Mouse (Mus musculus) heart, embryonic 11.5 days (tissue): ENCODE measurements around the gene Cdk10. TPM values are rescaled to one million over a fixed set of nuclear protein-coding genes. Genes with fewer than 3 reads are reported as not detected.
"Not testable (repeated sequence)": the region's sequence is repeated elsewhere in the genome, so short reads cannot be mapped to it uniquely, and the experiment has no call there.

Experiments
- ATAC-seq: fragments of 200-750 bp; cut with Nextera tagmentation; replicated peaks from 2 replicates; pipeline ENCODE4 v1.8.0; 2017; ENCODE audit warnings: moderate library complexity; ENCODE audit not compliant: insufficient number of reproducible peaks, low FRiP score, low TSS enrichment
- H3K27ac ChIP-seq: fragments of 300-500 bp; sonication (generic); 2 replicates; pipeline ENCODE4 v1.5.1; 2014; ENCODE audit warnings: mild to moderate bottlenecking, low read depth, low read length
- H3K27me3 ChIP-seq: fragments of 300-500 bp; sonication (generic); 2 replicates; pipeline ENCODE4 v1.6.1; 2014; ENCODE audit warnings: mild to moderate bottlenecking, low read length, mixed read lengths; ENCODE audit not compliant: control insufficient read depth, insufficient read depth
- H3K36me3 ChIP-seq: fragments of 300-500 bp; sonication (generic); 2 replicates; pipeline ENCODE4 v1.6.1; 2014; ENCODE audit warnings: mild to moderate bottlenecking, low read length, moderate library complexity, mixed read lengths; ENCODE audit not compliant: control insufficient read depth, insufficient read depth
- H3K4me1 ChIP-seq: fragments of 300-500 bp; sonication (generic); 2 replicates; pipeline ENCODE4 v1.6.1; 2014; ENCODE audit warnings: low read length; ENCODE audit not compliant: control insufficient read depth, insufficient read depth
- H3K4me2 ChIP-seq: fragments of 300-500 bp; sonication (generic); 2 replicates; pipeline ENCODE4 v1.6.1; 2014; ENCODE audit warnings: mild to moderate bottlenecking, moderate library complexity
- H3K4me3 ChIP-seq: fragments of 300-500 bp; sonication (generic); 2 replicates; pipeline ENCODE4 v1.5.1; 2014; ENCODE audit warnings: low read depth, low read length
- H3K9ac ChIP-seq: fragments of 300-500 bp; sonication (generic); 2 replicates; pipeline ENCODE4 v1.6.1; 2014; ENCODE audit warnings: mild to moderate bottlenecking, low read depth, low read length, moderate library complexity
- H3K9me3 ChIP-seq: fragments of 300-500 bp; sonication (generic); replicated peaks from 2 replicates; pipeline ENCODE4 v1.6.1; 2016; ENCODE audit warnings: low read length; ENCODE audit not compliant: control insufficient read depth
- WGBS: fragments of 180-500 bp; shearing (Covaris S2); extraction: QIAGEN DNeasy Blood & Tissue Kit; methylation state at CpG from one replicate; pipeline ENCODE4 v1.1.7; 2014; ENCODE audit not compliant: insufficient replicate concordance; 5-methylcytosine and 5-hydroxymethylcytosine counted together
- polyA plus RNA-seq: library from polyadenylated mRNA; unstranded; fragments of >200 nt; fragmentation: Nextera tagmentation; extraction: Ambion mirVana; gene quantifications from 2 replicates; pipeline ENCODE4 v1.2.1, GENCODE M21; 2014

Gene Cdk10
- polyA plus RNA-seq, 1 experiment from 2014 or later, result 24.2 TPM

DNA sequence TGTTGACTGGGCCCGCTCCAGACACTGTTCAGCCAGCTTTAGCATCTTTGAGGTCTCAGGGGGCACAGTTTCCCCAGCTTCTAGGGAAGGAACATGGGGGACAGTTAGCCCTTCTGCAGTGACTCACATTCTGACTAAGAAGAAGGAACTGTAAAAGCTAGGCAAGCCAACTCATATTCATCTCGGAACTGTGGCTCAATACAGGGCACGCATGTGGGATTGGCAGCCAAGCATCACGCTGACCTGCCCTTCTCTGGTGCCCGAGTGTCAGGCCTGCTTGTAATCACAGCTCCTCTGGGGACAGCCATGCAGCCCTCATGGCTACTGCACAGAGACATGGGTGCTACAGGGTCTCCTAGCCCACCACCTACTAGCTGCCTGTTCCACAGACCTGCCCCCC, 26.3 kb downstream of the Cdk10 start:
- Histone ChIP-seq H3K4me1 (peaks cover 24% of the 10 kb centered on the region), H3K9ac (no peak overlapping the region), H3K36me3 (peaks cover 27% of the 10 kb centered on the region), H3K9me3 (no peaks in the 10 kb centered on the region), H3K4me3 (no peak overlapping the region), H3K27me3 (no peaks in the 10 kb centered on the region), H3K27ac (no peak overlapping the region), H3K4me2 (no peak overlapping the region)
- ATAC-seq, result no peak
- 86% methylated on average over 5 of the region's 5 CpGs for WGBS

DNA sequence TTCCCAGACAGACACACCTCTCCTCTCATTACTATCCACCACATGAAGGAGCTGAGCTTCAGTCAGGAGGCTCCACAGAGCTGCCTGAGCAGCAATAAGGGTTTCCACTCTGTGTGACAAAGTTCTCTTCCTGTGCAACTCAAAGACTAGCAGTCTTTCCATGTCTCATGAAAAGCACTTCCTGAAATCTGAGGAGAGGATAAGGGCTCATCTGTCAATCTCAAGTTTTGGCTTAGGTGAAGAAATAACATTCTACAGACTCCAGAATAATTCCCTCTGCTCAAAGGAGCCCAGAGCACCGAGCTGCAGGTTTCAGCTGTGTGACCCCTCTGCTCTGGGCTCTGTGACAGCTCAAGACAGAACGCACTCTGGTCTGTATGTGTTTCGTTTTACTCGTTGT, 28.3 kb downstream of the Cdk10 start:
- peak overlapping the region; percentile 97 for H3K4me2 ChIP-seq
- ATAC-seq, result no peak
- peak overlapping the region; percentile 99 for H3K4me3 ChIP-seq
- 50% methylated on average over 4 of the region's 4 CpGs for WGBS
- H3K27me3 ChIP-seq, result no peaks in the 10 kb centered on the region
- peak overlapping the region; percentile 97 for H3K9ac ChIP-seq
- 0 out of 2 replicates have a peak overlapping the region, but pooled peaks have one; percentile 10 for H3K27ac ChIP-seq
- peaks cover 24% of the 10 kb centered on the region for H3K4me1 ChIP-seq
- H3K36me3 ChIP-seq, result peaks cover 26% of the 10 kb centered on the region
- H3K9me3 ChIP-seq, result no peaks in the 10 kb centered on the region

DNA sequence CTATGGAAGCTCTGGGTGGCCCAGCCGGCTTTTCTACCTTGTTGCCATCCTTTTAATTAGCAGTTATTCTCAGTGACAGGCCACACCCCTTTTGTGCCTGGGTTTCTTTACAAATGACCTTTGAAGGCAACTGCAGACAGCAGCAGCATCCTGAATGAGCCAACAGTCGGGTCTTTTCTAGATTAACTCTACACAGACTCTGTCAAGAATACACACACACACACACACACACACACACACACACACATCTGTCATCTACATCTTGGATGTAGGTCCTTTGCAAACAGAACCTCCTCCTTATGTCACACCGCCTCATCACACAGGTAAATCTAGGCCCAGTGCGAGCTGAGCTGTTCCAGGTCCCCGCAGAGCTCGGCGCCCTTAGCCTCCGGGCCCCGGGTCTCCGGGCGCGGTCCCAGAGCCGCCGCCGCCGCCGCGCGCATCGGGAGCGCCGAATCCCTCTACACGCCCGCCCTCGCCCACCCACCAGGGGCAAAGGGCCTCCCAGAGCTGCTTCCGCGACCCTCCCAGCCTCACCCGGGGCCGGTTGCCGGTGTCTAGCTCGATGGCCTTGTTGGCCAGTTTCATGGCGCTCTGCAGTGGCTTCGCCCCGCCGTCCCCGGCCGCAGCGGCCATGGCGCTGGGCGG, 28.9 kb downstream of the Cdk10 start:
- Histone ChIP-seq H3K9ac (peak overlapping the region; percentile 97), H3K4me1 (peaks cover 24% of the 10 kb centered on the region), H3K4me3 (peak overlapping the region; percentile 99), H3K27me3 (no peaks in the 10 kb centered on the region), H3K27ac (peak overlapping the region; percentile 87), H3K9me3 (no peaks in the 10 kb centered on the region), H3K36me3 (peaks cover 25% of the 10 kb centered on the region), H3K4me2 (peak overlapping the region; percentile 97)
- under 1% methylated on average over 40 of the region's 40 CpGs for WGBS
- ATAC-seq, result 0 out of 2 replicates have a peak, but pooled peaks have one; percentile 5

DNA sequence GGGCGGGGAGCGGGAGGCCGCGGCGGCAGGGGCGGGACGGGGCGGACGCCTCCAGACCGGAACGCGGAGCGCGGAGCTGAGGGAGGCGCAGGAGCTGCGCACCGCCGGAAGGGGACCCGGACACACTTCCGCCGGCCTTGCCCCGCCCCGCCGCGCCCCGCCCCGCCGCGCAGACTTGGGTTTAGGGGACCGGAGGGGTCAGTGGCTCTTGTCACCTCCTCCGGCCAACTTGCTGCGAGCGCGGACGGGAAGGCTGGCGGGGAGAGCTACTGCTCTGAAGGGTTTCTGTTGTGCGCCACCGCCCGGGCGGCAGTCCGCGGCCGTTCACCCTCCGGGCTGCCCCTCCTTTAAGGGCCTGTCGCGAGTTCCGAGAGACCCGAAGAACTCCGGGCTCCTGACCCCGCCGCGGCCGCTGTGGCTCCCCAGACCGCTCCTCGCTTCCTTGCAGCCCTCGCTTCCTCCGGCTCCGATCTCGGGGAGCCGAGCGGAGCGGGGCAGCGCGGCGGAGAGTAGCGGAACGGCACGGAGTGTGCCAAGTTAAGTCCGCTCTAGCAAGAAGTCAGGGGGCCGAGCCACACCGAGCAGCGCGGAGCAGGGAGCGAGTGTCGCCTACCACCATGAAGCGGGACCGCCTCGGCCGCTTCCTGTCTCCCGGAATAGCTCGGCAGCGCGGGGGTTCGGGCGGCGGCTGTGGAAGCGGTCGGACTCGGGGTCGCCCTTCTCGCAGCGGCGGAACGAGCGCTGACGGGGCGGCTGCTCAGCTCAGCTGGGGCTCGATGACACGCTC, 29.6 kb downstream of the Cdk10 start, which contains the start of the genes Zfp276 and Vps9d1:
Gene Zfp276 (plus strand): TSS at position 97 of the 787 bp plus-strand sequence.
Gene Vps9d1 (minus strand): TSS at position 250 of the 787 bp plus-strand sequence.
- peak within 1 kb of the TSS; percentile 87 for H3K27ac ChIP-seq
- ATAC-seq, result peak; percentile 93
- H3K9me3 ChIP-seq, result no peaks in the 10 kb centered on the region
- peak within 1 kb of the TSS; percentile 99 for H3K4me3 ChIP-seq
- peak within 1 kb of the TSS; percentile 97 for H3K4me2 ChIP-seq
- WGBS, result under 1% methylated on average over 89 of the region's 99 CpGs
- peak within 1 kb of the TSS; percentile 97 for H3K9ac ChIP-seq
- peaks cover 28% of the 10 kb centered on the region for H3K36me3 ChIP-seq
- peaks cover 24% of the 10 kb centered on the region for H3K4me1 ChIP-seq
- H3K27me3 ChIP-seq, result no peaks in the 10 kb centered on the region

DNA sequence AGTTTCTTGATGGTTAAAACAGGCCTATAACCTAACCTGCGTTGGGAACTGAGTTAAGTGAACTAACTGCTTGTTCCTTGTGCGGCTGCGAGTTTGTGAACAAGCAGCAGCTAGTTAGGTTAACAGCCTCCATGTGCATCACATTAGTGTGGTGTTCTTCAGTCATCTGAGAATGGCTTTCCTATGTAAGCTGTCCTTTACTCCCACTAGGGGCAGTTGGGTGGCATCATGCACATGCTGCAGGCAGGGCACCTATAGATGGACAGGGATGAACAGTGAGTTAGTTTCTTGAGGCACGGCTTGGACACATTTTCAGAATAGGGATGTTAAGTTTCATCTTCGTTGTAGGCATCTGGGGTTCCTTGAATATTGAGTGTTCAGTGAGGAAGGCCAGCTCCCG, 30.5 kb downstream of the Cdk10 start:
- Histone ChIP-seq H3K27ac (no peak overlapping the region), H3K4me3 (peak overlapping the region; percentile 99)

DNA sequence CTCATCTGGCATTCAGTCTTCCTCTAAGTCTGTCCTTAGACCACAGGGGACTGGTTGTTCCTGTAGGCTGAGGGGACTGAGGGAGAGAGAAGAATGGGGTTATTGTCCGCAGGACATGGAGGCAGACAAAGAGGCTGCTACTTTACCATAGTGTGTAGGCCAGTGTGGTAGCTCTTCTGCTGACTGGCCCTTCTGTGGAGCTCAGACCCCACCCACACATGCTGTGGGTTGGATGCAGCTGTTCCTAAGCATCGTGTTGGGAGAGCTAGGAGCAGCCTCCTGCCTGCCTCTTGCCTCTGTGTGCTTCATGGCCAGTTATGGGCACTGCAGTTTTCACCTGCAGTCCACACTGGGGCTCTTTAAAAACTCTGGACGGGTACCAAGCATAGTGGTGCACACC, 32.5 kb downstream of the Cdk10 start:
- WGBS, result 79% methylated on average over 3 of the region's 3 CpGs
- H3K9me3 ChIP-seq, result no peaks in the 10 kb centered on the region
- H3K27me3 ChIP-seq, result no peaks in the 10 kb centered on the region
- H3K4me1 ChIP-seq, result peaks cover 24% of the 10 kb centered on the region
- H3K36me3 ChIP-seq, result peaks cover 24% of the 10 kb centered on the region
- H3K4me3 ChIP-seq, result no peak overlapping the region
- H3K4me2 ChIP-seq, result no peak overlapping the region
- ATAC-seq, result no peak
- H3K9ac ChIP-seq, result no peak overlapping the region
- no peak overlapping the region for H3K27ac ChIP-seq

More for the DNA sequence above, 30.5 kb downstream of the Cdk10 start:
- no peaks in the 10 kb centered on the region for H3K27me3 ChIP-seq
- no peak for ATAC-seq
- H3K4me2 ChIP-seq, result peak overlapping the region; percentile 97
- peaks cover 24% of the 10 kb centered on the region for H3K4me1 ChIP-seq
- 69% methylated on average over 6 of the region's 6 CpGs for WGBS
- peak overlapping the region; percentile 97 for H3K9ac ChIP-seq
- peaks cover 27% of the 10 kb centered on the region for H3K36me3 ChIP-seq
- no peaks in the 10 kb centered on the region for H3K9me3 ChIP-seq

DNA sequence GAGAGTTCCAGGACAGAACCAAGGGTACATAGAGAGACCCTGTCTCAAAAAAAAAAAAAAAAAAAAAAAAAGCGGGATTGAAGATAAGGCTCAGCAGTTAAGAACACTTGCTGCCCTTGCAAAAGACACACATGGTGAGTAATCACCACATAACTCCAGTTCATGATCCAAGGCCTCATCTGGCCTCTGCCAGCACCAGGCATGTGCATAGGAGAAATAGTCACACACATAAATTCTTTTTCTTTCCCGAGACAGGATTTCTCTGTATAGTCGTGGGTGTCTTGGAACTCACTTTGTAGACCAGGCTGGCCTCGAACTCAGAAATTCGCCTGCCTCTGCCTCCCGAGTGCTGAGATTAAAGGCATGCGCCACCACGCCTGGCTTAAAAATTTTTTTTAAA, 33.0 kb downstream of the Cdk10 start:
- not testable (repeated sequence) for H3K9ac ChIP-seq, ATAC-seq, H3K27ac ChIP-seq, H3K4me3 ChIP-seq, H3K9me3 ChIP-seq, H3K4me2 ChIP-seq, H3K27me3 ChIP-seq
- peaks cover 21% of the 10 kb centered on the region for H3K4me1 ChIP-seq
- WGBS, result 88% methylated on average over 8 of the region's 8 CpGs
- peaks cover 24% of the 10 kb centered on the region for H3K36me3 ChIP-seq

DNA sequence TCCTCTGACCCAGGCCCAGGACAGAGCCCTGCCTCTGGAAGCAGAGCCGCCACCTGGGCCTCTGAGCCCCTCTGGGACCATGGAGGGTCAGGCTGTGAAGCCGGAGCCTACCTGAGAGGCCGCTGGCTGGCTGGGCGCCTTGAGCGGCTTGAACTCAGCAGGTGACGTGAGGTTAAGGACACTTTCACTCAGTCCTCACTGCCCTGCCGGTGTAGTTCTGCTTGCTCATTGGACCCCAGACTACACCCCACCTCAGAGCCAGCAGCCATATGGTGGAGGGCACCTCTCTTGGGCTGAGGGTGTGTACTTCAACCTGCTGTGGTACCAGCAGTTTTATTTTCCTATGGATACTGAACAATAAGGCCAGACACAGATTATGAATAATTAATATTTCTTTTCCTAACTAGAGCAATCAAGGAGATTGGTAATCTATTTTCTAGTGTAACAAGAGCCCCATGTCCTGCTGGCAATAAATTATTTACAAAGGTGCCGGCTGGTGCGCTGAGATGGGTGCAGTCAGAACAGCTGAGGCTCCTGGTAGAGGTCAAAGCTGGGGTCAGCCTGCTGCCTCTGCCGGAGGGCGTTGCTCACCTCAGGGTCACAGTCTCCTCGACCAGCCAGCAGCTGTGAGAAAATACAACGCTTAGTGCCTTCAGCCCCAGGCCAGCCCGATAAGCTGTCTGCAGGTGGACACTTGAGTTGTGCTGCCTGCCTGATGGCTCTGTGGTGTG, 43.4 kb downstream of the Cdk10 start:
- peak; percentile 41; the same call in 1 of the 2 replicates for ATAC-seq
- H3K9me3 ChIP-seq, result no peaks in the 10 kb centered on the region
- peaks cover 37% of the 10 kb centered on the region for H3K36me3 ChIP-seq
- H3K4me3 ChIP-seq, result no peak overlapping the region
- no peaks in the 10 kb centered on the region for H3K27me3 ChIP-seq
- WGBS, result 78% methylated on average over 14 of the region's 14 CpGs
- 0 out of 2 replicates have a peak, but pooled peaks cover 5% of the 10 kb centered on the region for H3K4me1 ChIP-seq
- no peak overlapping the region for H3K4me2 ChIP-seq
- no peak overlapping the region for H3K9ac ChIP-seq
- no peak overlapping the region for H3K27ac ChIP-seq
